Mouse (Mus musculus): ENCODE results near the gene Bcl10.
"Not testable (repeated sequence)": the region's sequence is repeated elsewhere in the genome, so short reads cannot be mapped to it uniquely, and the experiment has no call there.

DNA sequence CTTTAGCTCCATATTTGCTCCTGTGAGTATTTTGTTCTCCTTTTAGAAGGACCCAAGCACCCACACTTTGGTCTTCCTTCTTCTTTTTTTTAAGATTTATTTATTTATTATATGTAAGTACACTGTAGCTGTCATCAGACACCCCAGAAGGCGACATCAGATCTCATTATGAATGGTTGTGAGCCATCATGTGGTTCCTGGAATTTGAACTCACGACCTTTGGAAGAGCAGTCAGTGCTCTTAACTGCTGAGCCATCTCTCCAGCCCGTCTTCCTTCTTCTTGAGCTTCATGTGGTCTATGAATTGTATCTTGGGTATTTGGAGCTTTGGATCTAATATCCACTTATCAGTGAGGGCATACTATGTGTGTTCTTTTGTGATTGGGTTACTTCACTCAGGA, 43.0 kb downstream of the Bcl10 start:
- TF ChIP-seq CTCF (IDR thresholded peaks at IDR 0.05; ENCODE audit: insufficient read depth, low read length); POLR2A (IDR thresholded peaks at IDR 0.05; ENCODE audit: borderline replicate concordance, extremely low read depth, low read depth, low read length): not testable (repeated sequence)

All from lung, adult 2 months (tissue).